Mouse (Mus musculus) small intestine, adult 2 months (tissue): ENCODE measurements around the gene Myg1. TPM values are rescaled to one million over a fixed set of nuclear protein-coding genes. Genes with fewer than 3 reads are reported as not detected.

ENCODE experiments used
- H3K27ac ChIP-seq: fragments of 200-500 bp; 2 replicates; pipeline ENCODE4 v1.5.1; 2012; ENCODE audit warnings: low read depth, low read length, control low read depth, inconsistent platforms; ENCODE audit not compliant: insufficient read depth
- H3K27me3 ChIP-seq: fragments of 200-500 bp; 2 replicates; pipeline ENCODE4 v1.6.1; 2012; ENCODE audit warnings: mild to moderate bottlenecking, moderate library complexity, low read length, inconsistent platforms; ENCODE audit not compliant: control insufficient read depth, insufficient read depth
- H3K36me3 ChIP-seq: fragments of 200-500 bp; 2 replicates; pipeline ENCODE4 v1.6.1; 2012; ENCODE audit warnings: mild to moderate bottlenecking, low read length, control low read depth, inconsistent platforms; ENCODE audit not compliant: control insufficient read depth, insufficient read depth
- H3K4me1 ChIP-seq: fragments of 200-500 bp; 2 replicates; pipeline ENCODE4 v1.6.1; 2012; ENCODE audit warnings: low read length, inconsistent platforms, mixed read lengths; ENCODE audit not compliant: control insufficient read depth, insufficient read depth, insufficient read length
- H3K4me3 ChIP-seq: fragments of 200-500 bp; 2 replicates; pipeline ENCODE4 v1.5.1; 2012; ENCODE audit warnings: low read depth, mild to moderate bottlenecking, control low read depth, inconsistent platforms, low read length, moderate library complexity
- CTCF ChIP-seq: fragments of 200-500 bp; IDR thresholded peaks from 2 replicates; pipeline ENCODE4 v1.5.1; 2012; ENCODE audit warnings: low read depth, mild to moderate bottlenecking, control low read depth, inconsistent platforms, low read length, moderate library complexity, mixed read lengths; ENCODE audit not compliant: insufficient replicate concordance, insufficient read length; ENCODE audit errors: extremely low read depth
- POLR2A ChIP-seq: fragments of 200-500 bp; IDR thresholded peaks from 2 replicates; pipeline ENCODE4 v1.6.1; 2012; ENCODE audit warnings: low read depth, mild to moderate bottlenecking, control low read depth, inconsistent platforms, low read length, moderate library complexity
- WGBS: fragments of 180-500 bp; shearing (Covaris S2); methylation state at CpG from one replicate; pipeline ENCODE4 v1.1.7; 2018; 5-methylcytosine and 5-hydroxymethylcytosine counted together
- polyA plus RNA-seq: library from polyadenylated mRNA; depleted of rRNA; stranded (reverse); fragments of >200 nt; gene quantifications from 2 replicates; pipeline ENCODE4 v1.2.3, GENCODE M21; 2012

Myg1 gene
- polyA plus RNA-seq, 1 experiment = 30.0 TPM

- TF ChIP-seq POLR2A = no peak
- no peak for TF ChIP-seq CTCF
- 52% methylated on average over 4 of the region's 4 CpGs for WGBS
- no peak overlapping the region for H3K4me3 ChIP-seq
Measured at GRCm38 (mm10) chr15:102346444-102346843, 14.9 kb downstream of the Myg1 start.

DNA sequence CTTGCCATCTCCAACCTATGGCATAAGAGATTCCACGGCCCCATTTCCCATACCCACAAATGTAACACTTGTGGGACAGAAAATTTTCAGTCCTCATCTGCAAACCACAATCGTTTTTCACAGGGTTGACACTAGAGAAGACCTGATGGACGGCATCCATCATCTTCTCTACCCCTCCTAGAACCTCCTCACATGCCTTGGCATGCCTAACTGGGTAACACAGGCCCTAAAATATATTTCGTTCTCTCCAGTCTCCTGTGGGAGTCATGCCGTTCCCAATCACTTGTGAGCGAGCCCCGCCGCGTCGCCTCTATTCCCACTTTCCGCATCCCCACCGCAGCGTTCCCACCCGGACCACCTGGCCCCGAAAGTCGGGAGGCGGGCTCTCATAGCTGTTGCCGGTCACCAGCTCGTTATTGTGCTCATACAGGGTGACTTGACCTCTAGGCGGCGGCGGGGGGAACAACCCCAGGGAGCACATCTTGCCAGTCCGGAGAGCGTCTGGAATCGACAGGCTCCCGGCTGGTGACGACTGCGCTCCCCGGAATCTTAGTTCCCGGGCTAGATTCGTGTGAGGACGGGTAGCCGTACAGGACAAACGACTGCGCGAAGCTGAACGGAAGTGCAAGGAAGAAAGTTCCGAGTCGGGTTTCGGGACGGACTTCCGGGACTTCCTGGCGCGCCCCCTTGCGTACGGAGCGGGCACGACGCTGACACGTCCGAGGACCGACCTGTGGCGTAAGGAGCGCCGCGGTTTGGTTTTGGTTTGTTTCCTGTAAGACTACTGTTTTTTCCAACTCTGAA lies 18.8 kb downstream of the Myg1 start, which contains the start of gene Aaas:
TSS of gene Aaas (minus strand) at position 634 of the 804 bp plus-strand sequence.
- H3K27me3 ChIP-seq = peaks cover 11% of the 10 kb centered on the region; the same call in 1 of the 2 replicates
- H3K36me3 ChIP-seq = no peaks in the 10 kb centered on the region; the same call in 1 of the 2 replicates
- WGBS = under 1% methylated on average over 56 of the region's 56 CpGs
- TF ChIP-seq POLR2A (no peak; the same call in 1 of the 2 replicates), CTCF (peak; percentile 86)
- peaks cover 5% of the 10 kb centered on the region; the same call in 1 of the 2 replicates for H3K4me1 ChIP-seq
- H3K27ac ChIP-seq = peak within 1 kb of the TSS; percentile 2; the same call in 1 of the 2 replicates
- H3K4me3 ChIP-seq = peak within 1 kb of the TSS; percentile 76

More at GRCm38 (mm10) chr15:102346444-102346843, 14.9 kb downstream of the Myg1 start:
- Histone ChIP-seq H3K36me3 (peaks cover 5% of the 10 kb centered on the region; the same call in 1 of the 2 replicates), H3K27ac (no peak overlapping the region), H3K27me3 (no peaks in the 10 kb centered on the region), H3K4me1 (peaks cover 2% of the 10 kb centered on the region; the same call in 1 of the 2 replicates)

- peaks cover 11% of the 10 kb centered on the region for H3K4me1 ChIP-seq
- H3K4me3 ChIP-seq = peak overlapping the region; percentile 76
- H3K27me3 ChIP-seq = peaks cover 16% of the 10 kb centered on the region
- TF ChIP-seq CTCF (no peak), POLR2A (no peak)
- H3K36me3 ChIP-seq = no peaks in the 10 kb centered on the region
- no peak overlapping the region for H3K27ac ChIP-seq
- WGBS = 4% methylated on average over 11 of the region's 11 CpGs
Measured at GRCm38 (mm10) chr15:102350942-102351291, 19.4 kb downstream of the Myg1 start.

DNA sequence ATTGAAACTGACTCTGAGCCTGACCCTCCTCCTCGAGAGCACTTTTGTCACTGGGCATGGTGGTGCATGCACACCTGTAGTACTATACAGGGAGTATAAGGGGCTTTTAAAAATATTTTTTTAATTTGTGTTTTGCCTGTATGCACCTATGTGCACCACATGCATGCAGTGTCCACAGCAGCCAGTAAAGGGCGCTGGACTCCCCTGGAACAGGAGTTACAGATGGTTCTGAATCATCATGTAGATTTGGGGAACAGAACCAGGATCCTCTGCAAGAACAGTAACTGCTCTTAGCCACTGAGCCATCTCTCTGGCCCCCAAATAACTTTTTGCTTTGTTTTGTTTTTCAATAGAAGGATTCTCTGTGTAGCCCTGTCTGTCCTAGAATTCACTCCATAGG lies 20.7 kb downstream of the Myg1 start:
- Histone ChIP-seq H3K4me1 (peaks cover 11% of the 10 kb centered on the region), H3K36me3 (no peaks in the 10 kb centered on the region), H3K27ac (no peak overlapping the region), H3K27me3 (peaks cover 28% of the 10 kb centered on the region), H3K4me3 (no peak overlapping the region)
- no peak for TF ChIP-seq POLR2A
- TF ChIP-seq CTCF = peak; percentile 12; the same call in 1 of the 2 replicates
- 61% methylated on average over 2 of the region's 2 CpGs for whole genome bisulfite sequencing

DNA sequence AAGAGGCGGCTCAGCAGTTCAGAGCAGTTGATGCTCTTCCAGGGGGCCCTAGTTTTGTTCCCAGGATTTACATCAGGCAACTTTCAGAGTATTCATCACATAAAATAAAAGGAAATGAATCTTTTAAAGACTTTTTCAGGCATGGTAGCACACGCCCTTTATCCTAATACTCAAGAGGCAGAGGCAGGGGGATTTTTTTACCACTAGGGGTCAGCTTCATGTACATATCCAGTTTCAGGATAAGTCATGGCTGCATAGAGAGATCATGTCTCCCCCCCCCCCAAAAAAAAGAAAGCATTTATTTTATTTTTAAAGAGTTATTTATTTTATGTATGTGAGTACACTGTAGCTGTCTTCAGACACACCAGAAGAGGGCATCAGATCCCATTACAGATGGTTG lies 22.5 kb downstream of the Myg1 start:
- Histone ChIP-seq H3K4me3 (no peak overlapping the region), H3K36me3 (no peaks in the 10 kb centered on the region), H3K4me1 (peaks cover 11% of the 10 kb centered on the region), H3K27ac (no peak overlapping the region), H3K27me3 (peaks cover 34% of the 10 kb centered on the region)
- TF ChIP-seq CTCF = no peak
- no peak for TF ChIP-seq POLR2A
- 88% methylated on average over 2 of the region's 2 CpGs for WGBS

DNA sequence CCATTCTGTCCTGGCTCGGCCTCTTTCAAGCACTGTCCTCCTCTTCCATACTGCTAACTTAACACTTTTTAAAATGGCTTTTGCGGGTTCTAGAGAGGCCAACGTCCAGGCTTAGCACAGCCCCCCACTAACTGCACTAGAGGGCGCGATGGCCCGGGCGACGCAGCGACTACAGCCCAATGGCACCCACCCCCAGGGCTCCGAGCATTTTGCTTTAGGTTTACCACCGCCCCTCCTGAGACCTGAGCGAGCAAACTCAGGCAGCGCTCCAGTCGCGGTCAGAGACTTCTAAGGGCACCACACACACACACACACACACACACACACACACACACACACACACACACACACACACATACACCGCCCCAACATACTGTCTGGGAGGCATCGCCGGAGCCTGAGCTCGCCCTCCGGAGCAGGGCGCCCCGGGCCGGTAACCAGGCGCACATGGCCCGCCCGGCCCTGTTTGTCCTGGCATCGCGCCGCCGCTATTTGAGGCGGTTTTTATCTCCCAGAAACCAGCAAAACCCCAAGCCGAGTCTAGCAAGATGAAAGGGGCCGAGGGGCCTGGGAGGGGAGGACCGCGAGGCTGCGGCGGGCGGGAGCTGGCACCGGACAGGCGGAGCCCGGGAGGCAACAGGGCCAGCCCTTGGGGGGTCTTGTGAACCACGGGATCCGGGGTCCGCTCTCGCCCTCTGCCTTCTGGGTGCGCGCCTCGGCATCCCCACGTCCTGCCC lies 23.8 kb downstream of the Myg1 start:
- under 1% methylated on average over 49 of the region's 49 CpGs for WGBS
- no peaks in the 10 kb centered on the region for H3K36me3 ChIP-seq
- peaks cover 9% of the 10 kb centered on the region; the same call in 1 of the 2 replicates for H3K4me1 ChIP-seq
- peaks cover 34% of the 10 kb centered on the region for H3K27me3 ChIP-seq
- peak overlapping the region; percentile 55 for H3K4me3 ChIP-seq
- no peak overlapping the region for H3K27ac ChIP-seq
- TF ChIP-seq CTCF = no peak
- TF ChIP-seq POLR2A = no peak
